Mouse (Mus musculus) embryonic facial prominence, embryonic 12.5 days (tissue): ENCODE measurements around the gene Trim71. TPM values are rescaled to one million over a fixed set of nuclear protein-coding genes. Genes with fewer than 3 reads are reported as not detected.

Experiments used
- ATAC-seq: fragments of 200-750 bp; cut with Nextera tagmentation; 2 replicates; pipeline ENCODE4 v1.8.0; 2017; ENCODE audit not compliant: insufficient number of reproducible peaks, insufficient read depth, low FRiP score, low TSS enrichment
- H3K27ac ChIP-seq: fragments of 300-500 bp; sonication (generic); 2 replicates; pipeline ENCODE4 v1.5.1; 2016; ENCODE audit warnings: mild to moderate bottlenecking
- H3K27me3 ChIP-seq: fragments of 300-500 bp; sonication (generic); 2 replicates; pipeline ENCODE4 v1.6.1; 2016; ENCODE audit warnings: mild to moderate bottlenecking, moderate library complexity
- H3K36me3 ChIP-seq: fragments of 300-500 bp; sonication (generic); 2 replicates; pipeline ENCODE4 v1.6.1; 2016; ENCODE audit warnings: mild to moderate bottlenecking
- H3K4me1 ChIP-seq: fragments of 300-500 bp; sonication (generic); 2 replicates; pipeline ENCODE4 v1.6.1; 2016
- H3K4me2 ChIP-seq: fragments of 300-500 bp; sonication (generic); replicated peaks from 2 replicates; pipeline ENCODE4 v1.6.1; 2016; ENCODE audit warnings: mild to moderate bottlenecking, moderate library complexity
- H3K4me3 ChIP-seq: fragments of 300-500 bp; sonication (generic); 2 replicates; pipeline ENCODE4 v1.5.1; 2016; ENCODE audit warnings: mild to moderate bottlenecking
- H3K9ac ChIP-seq: fragments of 300-500 bp; sonication (generic); 2 replicates; pipeline ENCODE4 v1.6.1; 2016; ENCODE audit warnings: mild to moderate bottlenecking, moderate library complexity
- H3K9me3 ChIP-seq: fragments of 300-500 bp; sonication (generic); 2 replicates; pipeline ENCODE4 v1.6.1; 2016; ENCODE audit warnings: mild to moderate bottlenecking, moderate library complexity
- WGBS: fragments of 180-500 bp; shearing (Covaris S2); methylation state at CpG from one replicate; pipeline ENCODE4 v1.1.7; 2016; 5-methylcytosine and 5-hydroxymethylcytosine counted together
- polyA plus RNA-seq: library from polyadenylated mRNA; unstranded; fragments of >200 nt; fragmentation: Nextera tagmentation; extraction: Ambion mirVana; gene quantifications from 2 replicates; pipeline ENCODE4 v1.2.1, GENCODE M21; 2016

Gene Trim71
- polyA plus RNA-seq, 1 experiment from 2014 or later: 0.95 TPM

GRCm38 (mm10) chr9:114501913-114502312, 62.3 kb downstream of the Trim71 start:
- Histone ChIP-seq H3K27ac (no peak overlapping the region), H3K27me3 (no peaks in the 10 kb centered on the region), H3K9me3 (no peaks in the 10 kb centered on the region), H3K4me1 (0 out of 2 replicates have a peak, but pooled peaks cover 3% of the 10 kb centered on the region), H3K36me3 (no peaks in the 10 kb centered on the region), H3K9ac (no peak overlapping the region), H3K4me2 (no peak overlapping the region), H3K4me3 (no peak overlapping the region)
- no peak for ATAC-seq
- WGBS: 96% methylated on average over 11 of the region's 11 CpGs

- Histone ChIP-seq H3K9ac (no peak overlapping the region), H3K4me2 (no peak overlapping the region), H3K4me3 (no peak overlapping the region), H3K36me3 (no peaks in the 10 kb centered on the region), H3K9me3 (no peaks in the 10 kb centered on the region), H3K4me1 (0 out of 2 replicates have a peak, but pooled peaks cover 3% of the 10 kb centered on the region), H3K27me3 (no peaks in the 10 kb centered on the region), H3K27ac (no peak overlapping the region)
- ATAC-seq: no peak
- 93% methylated on average over 7 of the region's 7 CpGs for WGBS
Observed at GRCm38 (mm10) chr9:114501111-114501510, 63.1 kb downstream of the Trim71 start.

GRCm38 (mm10) chr9:114499783-114500515, 64.2 kb downstream of the Trim71 start:
- 19% methylated on average over 15 of the region's 15 CpGs for WGBS
- H3K4me2 ChIP-seq: 0 out of 2 replicates have a peak overlapping the region, but pooled peaks have one; percentile 11
- no peak overlapping the region for H3K9ac ChIP-seq
- H3K27me3 ChIP-seq: no peaks in the 10 kb centered on the region
- peak; percentile 51; the same call in 1 of the 2 replicates for ATAC-seq
- H3K9me3 ChIP-seq: no peaks in the 10 kb centered on the region
- no peak overlapping the region for H3K4me3 ChIP-seq
- H3K4me1 ChIP-seq: 0 out of 2 replicates have a peak, but pooled peaks cover 3% of the 10 kb centered on the region
- H3K27ac ChIP-seq: no peak overlapping the region
- no peaks in the 10 kb centered on the region for H3K36me3 ChIP-seq

- Histone ChIP-seq H3K36me3 (no peaks in the 10 kb centered on the region), H3K4me2 (peak overlapping the region; percentile 38), H3K4me1 (0 out of 2 replicates have a peak, but pooled peaks cover 3% of the 10 kb centered on the region), H3K4me3 (no peak overlapping the region; the same call in 1 of the 2 replicates), H3K9me3 (no peaks in the 10 kb centered on the region), H3K27ac (no peak overlapping the region), H3K9ac (no peak overlapping the region), H3K27me3 (no peaks in the 10 kb centered on the region)
- no peak for ATAC-seq
- 9% methylated on average over 11 of the region's 11 CpGs for WGBS
Observed at GRCm38 (mm10) chr9:114498218-114498617, 66.0 kb downstream of the Trim71 start.

- Histone ChIP-seq H3K27ac (no peak overlapping the region), H3K27me3 (no peaks in the 10 kb centered on the region), H3K4me1 (0 out of 2 replicates have a peak, but pooled peaks cover 3% of the 10 kb centered on the region), H3K9ac (no peak overlapping the region), H3K36me3 (no peaks in the 10 kb centered on the region), H3K9me3 (no peaks in the 10 kb centered on the region), H3K4me2 (no peak overlapping the region), H3K4me3 (no peak overlapping the region)
- no peak for ATAC-seq
- 89% methylated on average over 7 of the region's 7 CpGs for WGBS
Observed at GRCm38 (mm10) chr9:114496469-114496868, 67.7 kb downstream of the Trim71 start.

- Histone ChIP-seq H3K4me2 (no peak overlapping the region), H3K27me3 (no peaks in the 10 kb centered on the region), H3K9ac (no peak overlapping the region), H3K27ac (no peak overlapping the region), H3K9me3 (no peaks in the 10 kb centered on the region), H3K4me3 (no peak overlapping the region), H3K36me3 (no peaks in the 10 kb centered on the region), H3K4me1 (no peaks in the 10 kb centered on the region)
- ATAC-seq: no peak
- 82% methylated on average over 23 of the region's 23 CpGs for WGBS
Observed at GRCm38 (mm10) chr9:114487481-114488258, 76.5 kb downstream of the Trim71 start.

- ATAC-seq: no peak
- WGBS: 82% methylated on average over 4 of the region's 4 CpGs
- Histone ChIP-seq H3K4me2 (no peak overlapping the region), H3K36me3 (no peaks in the 10 kb centered on the region), H3K9ac (no peak overlapping the region), H3K9me3 (no peaks in the 10 kb centered on the region), H3K4me1 (no peaks in the 10 kb centered on the region), H3K27me3 (no peaks in the 10 kb centered on the region), H3K4me3 (no peak overlapping the region), H3K27ac (no peak overlapping the region)
Observed at GRCm38 (mm10) chr9:114486808-114487207, 77.4 kb downstream of the Trim71 start.

- Histone ChIP-seq H3K9me3 (no peaks in the 10 kb centered on the region), H3K9ac (no peak overlapping the region), H3K36me3 (no peaks in the 10 kb centered on the region), H3K27me3 (no peaks in the 10 kb centered on the region), H3K4me2 (no peak overlapping the region), H3K4me3 (no peak overlapping the region), H3K4me1 (no peaks in the 10 kb centered on the region), H3K27ac (no peak overlapping the region)
- WGBS: 77% methylated on average over 5 of the region's 5 CpGs
- ATAC-seq: no peak
Observed at GRCm38 (mm10) chr9:114484771-114485170, 79.4 kb downstream of the Trim71 start.

GRCm38 (mm10) chr9:114480940-114481339, 83.2 kb downstream of the Trim71 start:
- no peaks in the 10 kb centered on the region for H3K9me3 ChIP-seq
- 89% methylated on average over 3 of the region's 3 CpGs for WGBS

GRCm38 (mm10) chr9:114477019-114477418, 87.2 kb downstream of the Trim71 start:
- ATAC-seq: no peak
- Histone ChIP-seq H3K9ac (no peak overlapping the region), H3K4me2 (no peak overlapping the region), H3K9me3 (no peaks in the 10 kb centered on the region), H3K27me3 (no peaks in the 10 kb centered on the region), H3K4me1 (no peaks in the 10 kb centered on the region), H3K36me3 (no peaks in the 10 kb centered on the region), H3K4me3 (no peak overlapping the region), H3K27ac (no peak overlapping the region)
- WGBS: 90% methylated on average over 9 of the region's 9 CpGs

More at GRCm38 (mm10) chr9:114480940-114481339, 83.2 kb downstream of the Trim71 start:
- Histone ChIP-seq H3K36me3 (no peaks in the 10 kb centered on the region), H3K4me3 (no peak overlapping the region), H3K27ac (no peak overlapping the region), H3K9ac (no peak overlapping the region), H3K4me1 (no peaks in the 10 kb centered on the region), H3K27me3 (no peaks in the 10 kb centered on the region), H3K4me2 (no peak overlapping the region)
- ATAC-seq: no peak

- no peak for ATAC-seq
- no peaks in the 10 kb centered on the region for H3K36me3 ChIP-seq
- no peaks in the 10 kb centered on the region for H3K27me3 ChIP-seq
- no peak overlapping the region for H3K4me3 ChIP-seq
- H3K27ac ChIP-seq: no peak overlapping the region
- no peaks in the 10 kb centered on the region for H3K9me3 ChIP-seq
- H3K4me1 ChIP-seq: 0 out of 2 replicates have a peak, but pooled peaks cover 3% of the 10 kb centered on the region
- no peak overlapping the region for H3K9ac ChIP-seq
- no peak overlapping the region for H3K4me2 ChIP-seq
- 76% methylated on average over 7 of the region's 7 CpGs for WGBS
Observed at GRCm38 (mm10) chr9:114471892-114472291, 92.3 kb downstream of the Trim71 start.

- no peak for ATAC-seq
- Histone ChIP-seq H3K27ac (no peak overlapping the region), H3K4me2 (no peak overlapping the region), H3K9ac (no peak overlapping the region), H3K27me3 (no peaks in the 10 kb centered on the region), H3K4me1 (0 out of 2 replicates have a peak, but pooled peaks cover 3% of the 10 kb centered on the region), H3K36me3 (peaks cover 11% of the 10 kb centered on the region), H3K9me3 (no peaks in the 10 kb centered on the region), H3K4me3 (no peak overlapping the region)
- 92% methylated on average over 4 of the region's 4 CpGs for WGBS
Observed at GRCm38 (mm10) chr9:114468701-114469100, 95.5 kb downstream of the Trim71 start.
